Mouse (Mus musculus) ES-Bruce4 (cell line): ENCODE measurements at regions not wholly inside any gene's neighbourhood (a gene's known extent, or its start where the extent isn't known, plus 50 kb on each side); places are given as distances from the start of the nearest gene placed in this dataset.

Experiments
- EP300 ChIP-seq: IDR thresholded peaks from 2 replicates; pipeline ENCODE4 v1.6.1; 2011; ENCODE audit warnings: low read depth, low read length; ENCODE audit not compliant: insufficient read depth
- POLR2A ChIP-seq: IDR thresholded peaks from one replicate; pipeline ENCODE4 v1.8.1; 2011; ENCODE audit warnings: low read length; ENCODE audit not compliant: insufficient read depth

- no peak for TF ChIP-seq EP300
- TF ChIP-seq POLR2A, result no peak
Measured at GRCm38 (mm10) chr1:120943711-120944110, 341.5 kb downstream of the En1 start.
